Mouse (Mus musculus) G1E (cell line): ENCODE results near the gene Gipc1. TPM values are rescaled to one million over a fixed set of nuclear protein-coding genes. Genes with fewer than 3 reads are reported as not detected.

Source experiments
- ATAC-seq: 2 replicates; pipeline ENCODE4 v1.8.0; 2016; ENCODE audit warnings: mild to moderate bottlenecking; ENCODE audit not compliant: insufficient number of reproducible peaks, poor library complexity, low FRiP score, severe bottlenecking; ENCODE audit errors: extremely low read depth
- DNase-seq: peaks from one replicate; pipeline ENCODE4 v3.0.0; 2012; ENCODE audit warnings: low spot score
- H3K27me3 ChIP-seq: 2 replicates; pipeline ENCODE4 v1.6.1; 2012; ENCODE audit warnings: mild to moderate bottlenecking, low read length, inconsistent platforms; ENCODE audit not compliant: insufficient read depth
- H3K36me3 ChIP-seq: replicated peaks from 2 replicates; pipeline ENCODE3; 2012; ENCODE audit warnings: mild to moderate bottlenecking, inconsistent platforms
- H3K4me1 ChIP-seq: 2 replicates; pipeline ENCODE4 v1.6.1; 2012; ENCODE audit warnings: low read depth, low read length, inconsistent platforms, mixed read lengths; ENCODE audit not compliant: insufficient read depth
- H3K4me3 ChIP-seq: 2 replicates; pipeline ENCODE4 v1.5.1; 2012; ENCODE audit warnings: low read depth, mild to moderate bottlenecking, inconsistent platforms, low read length, moderate library complexity, mixed read lengths
- H3K9me3 ChIP-seq: replicated peaks from 2 replicates; pipeline ENCODE4 v1.6.1; 2012; ENCODE audit warnings: inconsistent platforms
- CTCF ChIP-seq: IDR thresholded peaks from 2 replicates; pipeline ENCODE4 v1.5.1; 2012; ENCODE audit warnings: low read depth, low read length, inconsistent platforms, mixed read lengths
- GATA1 ChIP-seq: IDR thresholded peaks from 2 replicates; pipeline ENCODE4 v1.6.1; 2012; ENCODE audit warnings: borderline replicate concordance, low read length, inconsistent platforms, mixed read lengths
- GATA2 ChIP-seq: IDR thresholded peaks from 2 replicates; pipeline ENCODE4 v1.6.1; 2012; ENCODE audit warnings: low read depth, low read length, inconsistent platforms, borderline replicate concordance
- POLR2AphosphoS5 ChIP-seq: IDR thresholded peaks from 2 replicates; pipeline ENCODE4 v1.6.1; 2012; ENCODE audit warnings: low read depth, low read length, inconsistent platforms; ENCODE audit not compliant: insufficient replicate concordance
- TAL1 ChIP-seq: conservative IDR thresholded peaks from 2 replicates; pipeline ENCODE4 v1.6.1; 2012; ENCODE audit warnings: low read depth, low read length, inconsistent platforms, mixed read lengths
- polyA plus RNA-seq: library from polyadenylated mRNA; stranded (reverse); fragments of >175 nt; gene quantifications from 2 replicates; pipeline ENCODE4 v1.2.3, GENCODE M21; 2012
- total RNA-seq, 2 experiments: library from RNA; stranded (forward) in 1 of 2; stranded (reverse) in 1 of 2; fragments of 200-1000 nt in 1 of 2; fragments of >200 nt in 1 of 2; fragmentation: Nextera tagmentation in 1 of 2; gene quantifications; 2 replicates each; pipeline ENCODE4 v1.2.3; 2014 to 2017

Gene Gipc1
- total and polyA plus RNA-seq, 3 experiments = 25.3 to 65.3 (median 37.7) TPM

DNA sequence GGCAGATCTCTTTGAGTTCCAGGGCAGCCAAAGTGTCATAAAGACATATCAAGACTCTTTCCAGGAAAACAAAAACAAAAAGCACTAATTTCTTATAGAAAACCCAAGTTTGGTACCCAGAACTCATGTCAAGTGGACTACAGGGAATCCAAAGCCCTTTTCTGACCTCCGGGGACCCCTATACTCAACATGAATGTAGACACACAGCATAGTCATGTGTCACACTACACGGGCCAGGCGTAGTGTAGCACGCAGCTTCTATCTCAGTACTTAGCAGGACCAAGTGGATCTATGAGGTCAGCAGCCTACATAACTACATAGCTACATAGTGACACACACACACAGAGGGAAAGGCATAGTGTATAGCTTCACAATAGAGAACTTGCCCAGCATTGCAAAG lies 38.8 kb upstream of the Gipc1 start:
- ATAC-seq (no peak), DNase-seq (no peak)
- peaks cover 58% of the 10 kb centered on the region for H3K36me3 ChIP-seq
- no peaks in the 10 kb centered on the region for H3K9me3 ChIP-seq
- H3K4me1 ChIP-seq = peaks cover 35% of the 10 kb centered on the region
- TF ChIP-seq TAL1 (no peak), GATA2 (no peak), GATA1 (no peak), CTCF (no peak), POLR2AphosphoS5 (no peak)
- H3K27me3 ChIP-seq = no peaks in the 10 kb centered on the region
- no peak overlapping the region for H3K4me3 ChIP-seq

DNA sequence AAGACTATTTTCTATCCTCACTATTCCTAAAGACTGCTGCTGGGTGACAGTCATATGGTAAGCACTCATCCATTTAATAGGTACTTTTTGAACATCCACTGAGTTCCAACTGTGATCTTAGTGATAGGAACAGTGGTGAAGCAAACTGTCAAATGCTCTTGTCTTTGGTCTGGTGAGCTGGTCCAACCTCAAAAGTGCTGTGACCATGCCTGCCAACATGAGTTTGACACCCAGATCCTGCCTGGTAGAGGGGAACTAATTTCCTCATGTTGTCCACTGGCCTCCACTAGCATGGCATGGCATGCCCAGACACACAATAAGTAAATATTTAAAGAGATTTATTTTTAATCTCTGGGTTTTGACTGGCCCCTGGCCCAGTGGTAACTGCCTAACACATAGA lies 35.9 kb upstream of the Gipc1 start:
- TF ChIP-seq GATA1 = no peak
- TF ChIP-seq CTCF = no peak
- no peak for TF ChIP-seq TAL1
- TF ChIP-seq POLR2AphosphoS5 = no peak
- no peak for TF ChIP-seq GATA2
- no peak for ATAC-seq
- no peaks in the 10 kb centered on the region for H3K27me3 ChIP-seq

DNA sequence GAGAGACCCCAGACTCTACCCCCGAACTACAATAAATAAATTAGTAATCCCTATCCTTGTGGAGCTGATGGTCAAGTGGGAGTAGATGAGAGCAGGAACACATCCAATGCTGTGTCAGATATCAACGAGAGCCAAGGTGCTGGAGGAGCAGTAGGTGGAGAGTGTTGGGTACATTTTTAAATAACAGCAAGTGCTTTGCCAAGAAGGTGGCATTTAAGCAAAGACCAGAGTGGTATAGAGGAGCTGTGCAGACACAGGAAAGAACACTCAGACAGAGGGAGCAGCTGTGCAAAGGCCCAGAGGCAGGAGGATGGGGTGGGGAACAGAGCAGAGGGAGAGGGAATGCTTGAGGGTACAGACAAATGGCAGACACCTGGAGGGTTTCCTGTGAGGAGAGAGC lies 35.4 kb upstream of the Gipc1 start:
- Histone ChIP-seq H3K36me3 (peaks cover 30% of the 10 kb centered on the region), H3K4me3 (no peak overlapping the region), H3K4me1 (peaks cover 9% of the 10 kb centered on the region), H3K9me3 (no peaks in the 10 kb centered on the region), H3K27me3 (no peaks in the 10 kb centered on the region)
- TF ChIP-seq GATA1 (no peak), TAL1 (no peak), CTCF (no peak), POLR2AphosphoS5 (no peak), GATA2 (no peak)
- ATAC-seq (no peak), DNase-seq (no peak)

More for the DNA sequence above, 35.9 kb upstream of the Gipc1 start:
- H3K9me3 ChIP-seq = no peaks in the 10 kb centered on the region
- peaks cover 35% of the 10 kb centered on the region for H3K36me3 ChIP-seq
- no peak for DNase-seq
- peaks cover 10% of the 10 kb centered on the region; the same call in 1 of the 2 replicates for H3K4me1 ChIP-seq
- H3K4me3 ChIP-seq = no peak overlapping the region

DNA sequence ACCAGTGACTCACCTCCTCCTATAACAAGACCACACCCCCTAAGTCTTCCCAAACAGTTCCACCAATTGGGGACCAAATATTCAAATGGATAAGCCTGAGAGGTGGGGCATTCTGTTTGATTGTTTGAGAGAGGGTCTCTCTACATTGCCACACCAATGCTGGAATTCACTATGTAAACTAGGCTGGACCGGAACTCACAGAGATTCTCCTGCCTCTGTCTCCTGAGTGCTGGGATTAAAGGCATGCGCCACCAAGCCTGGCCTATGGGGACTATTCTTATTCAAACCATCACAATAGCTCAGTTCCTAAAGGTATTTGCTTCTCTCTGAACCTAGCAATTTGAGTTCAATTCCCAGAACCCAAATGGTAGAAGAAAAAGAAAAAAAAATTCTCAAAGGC lies 33.9 kb upstream of the Gipc1 start:
- H3K9me3 ChIP-seq = no peaks in the 10 kb centered on the region
- no peak overlapping the region for H3K4me3 ChIP-seq
- DNase-seq (no peak), ATAC-seq (no peak)
- peaks cover 18% of the 10 kb centered on the region for H3K4me1 ChIP-seq
- H3K36me3 ChIP-seq = peaks cover 16% of the 10 kb centered on the region
- TF ChIP-seq GATA1 (no peak), POLR2AphosphoS5 (no peak), GATA2 (no peak), CTCF (no peak), TAL1 (no peak)
- H3K27me3 ChIP-seq = no peaks in the 10 kb centered on the region

DNA sequence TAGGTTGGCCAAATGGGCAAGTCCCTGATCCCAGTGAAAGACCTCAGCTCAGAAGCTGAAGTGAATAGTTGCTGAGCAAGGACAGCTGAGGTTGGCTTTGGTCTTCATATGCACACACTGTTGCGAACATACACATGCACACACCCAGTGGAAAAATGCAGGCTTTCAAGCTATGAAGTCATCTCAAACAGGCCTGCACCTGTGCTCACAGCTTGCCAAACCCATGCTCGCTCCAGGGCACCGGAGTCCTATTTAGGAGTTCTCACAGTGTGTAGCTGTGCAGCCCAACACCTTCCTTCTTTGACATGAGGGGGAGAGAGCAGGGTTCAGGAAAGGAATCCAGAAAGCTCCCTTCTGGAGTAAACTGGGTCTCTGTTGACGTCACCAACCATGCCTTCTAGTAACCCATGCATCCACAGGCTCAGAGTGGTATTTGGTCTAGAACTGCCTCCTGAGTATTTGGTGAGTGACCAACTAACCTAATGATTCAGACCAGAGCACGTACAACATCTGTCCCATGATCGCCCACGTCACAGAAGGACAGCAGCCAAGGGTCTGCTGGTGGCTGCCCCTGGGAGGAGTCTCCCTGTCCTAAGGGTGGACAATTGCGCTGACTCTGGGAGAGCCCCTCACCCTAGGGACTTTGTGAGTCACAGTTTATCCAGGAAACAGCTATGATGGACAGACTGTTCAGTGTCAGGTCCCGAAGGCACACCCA lies 32.8 kb upstream of the Gipc1 start:
- Histone ChIP-seq H3K4me3 (no peak overlapping the region), H3K9me3 (no peaks in the 10 kb centered on the region), H3K27me3 (no peaks in the 10 kb centered on the region), H3K4me1 (peaks cover 22% of the 10 kb centered on the region), H3K36me3 (peaks cover 7% of the 10 kb centered on the region)
- TF ChIP-seq GATA2 = no peak
- no peak for TF ChIP-seq TAL1
- no peak for TF ChIP-seq CTCF
- TF ChIP-seq POLR2AphosphoS5 = no peak
- TF ChIP-seq GATA1 = no peak
- DNase-seq (no peak), ATAC-seq (no peak)

DNA sequence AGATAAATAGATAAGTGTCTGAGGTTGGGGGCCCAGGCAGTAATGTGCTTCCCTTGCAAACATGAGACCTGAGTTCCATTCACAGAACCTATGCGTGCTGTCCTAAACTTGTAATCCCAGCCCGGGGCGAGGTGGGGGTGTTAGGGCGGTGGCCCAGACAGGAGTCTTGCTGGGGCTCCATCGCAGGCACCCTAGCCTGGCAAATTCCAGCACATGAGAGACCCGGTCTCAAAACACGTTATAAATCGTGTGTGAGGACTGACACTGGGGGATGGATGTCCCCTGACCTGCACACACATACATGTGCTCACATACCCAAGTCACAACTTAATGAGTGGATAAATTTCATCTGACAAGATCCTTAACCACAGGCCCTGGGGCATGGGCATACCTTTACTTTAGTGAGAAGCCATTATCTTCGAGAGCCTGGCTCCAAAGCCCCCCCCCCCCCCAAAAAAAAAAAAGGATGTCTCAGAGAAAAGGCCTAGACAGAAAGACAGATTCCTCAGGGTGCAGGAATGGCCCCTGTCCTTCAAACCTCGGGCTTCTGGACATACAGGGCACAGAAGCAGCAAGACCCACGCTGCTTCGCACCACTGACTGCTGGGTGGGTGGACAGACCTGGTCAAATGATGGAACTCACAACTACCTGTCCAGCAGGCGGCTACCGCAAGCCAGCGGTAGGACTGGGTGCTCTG lies 30.6 kb upstream of the Gipc1 start:
- H3K27me3 ChIP-seq = no peaks in the 10 kb centered on the region
- ATAC-seq (no peak), DNase-seq (no peak)
- H3K4me1 ChIP-seq = peaks cover 22% of the 10 kb centered on the region
- TF ChIP-seq GATA1 (no peak), CTCF (no peak), POLR2AphosphoS5 (no peak), GATA2 (no peak), TAL1 (no peak)
- peak overlapping the region; percentile 69; the same call in 1 of the 2 replicates for H3K4me3 ChIP-seq
- H3K9me3 ChIP-seq = no peaks in the 10 kb centered on the region
- H3K36me3 ChIP-seq = no peaks in the 10 kb centered on the region
